Mouse (Mus musculus): Measurements from ENCODE around the gene Capn15. TPM values are rescaled to one million over a fixed set of nuclear protein-coding genes. Genes with fewer than 3 reads are reported as not detected.

Gene Capn15
- 1 to 10 TPM; 6.0 to 9.4 TPM for total RNA-seq (2021)
- long read RNA-seq, experiment 1, partial matches to known transcripts: 2 of 5 reads
- long read RNA-seq, experiment 1, other reads (novel, unspliced or antisense): 3 of 5 reads
- long read RNA-seq, experiment 2, partial matches to known transcripts: 3 of 7 reads
- long read RNA-seq, experiment 2, other reads (novel, unspliced or antisense): 4 of 7 reads

- intact Hi-C loops (cut with DNase I): loop anchor here (2.0 kb wide), 1 partner anchor 45 kb away; no protein-coding TSS in a partner anchor
- DNase-seq: peak; percentile 96
- TF ChIP-seq CTCF (IDR thresholded peaks at IDR 0.05): no peak
- Histone ChIP-seq H3K27ac (peak within 1 kb of the TSS; percentile 93), H3K4me3 (peak within 1 kb of the TSS; percentile 92)
These were observed at the start of gene Capn15 for GRCm38 (mm10) chr17:25985306-25986294. Gene Capn15 (minus strand): TSS chr17:25985796.

GRCm38 (mm10) chr17:26032037-26032436 is 46.4 kb upstream of the Capn15 start:
- no peak for DNase-seq
- no peak for TF ChIP-seq CTCF (IDR thresholded peaks at IDR 0.05)
- intact Hi-C loops (cut with DNase I): no loop called here
- no peak overlapping the region for H3K4me3 ChIP-seq
- H3K27ac ChIP-seq: peak overlapping the region; percentile 76

- Histone ChIP-seq H3K4me3 (no peak overlapping the region), H3K27ac (peak overlapping the region; percentile 76)
- TF ChIP-seq CTCF (IDR thresholded peaks at IDR 0.05): no peak
- intact Hi-C loops (cut with DNase I): no loop called here
- DNase-seq: peak; percentile 51
These were observed 46.0 kb upstream of the Capn15 start for GRCm38 (mm10) chr17:26031583-26031982.

GRCm38 (mm10) chr17:26028261-26028660 is 42.7 kb upstream of the Capn15 start:
- Histone ChIP-seq H3K4me3 (no peak overlapping the region), H3K27ac (peak overlapping the region; percentile 61; the same call in 1 of the 2 replicates)
- intact Hi-C loops (cut with DNase I): no loop called here
- DNase-seq: no peak
- no peak for TF ChIP-seq CTCF (IDR thresholded peaks at IDR 0.05)

- H3K4me3 ChIP-seq: no peak overlapping the region
- intact Hi-C loops (cut with DNase I): no loop called here
These were observed 39.1 kb upstream of the Capn15 start for GRCm38 (mm10) chr17:26024674-26025073.

GRCm38 (mm10) chr17:26023966-26024365 is 38.4 kb upstream of the Capn15 start:
- no peak overlapping the region for H3K4me3 ChIP-seq
- TF ChIP-seq CTCF (IDR thresholded peaks at IDR 0.05): no peak
- no peak overlapping the region for H3K27ac ChIP-seq
- intact Hi-C loops (cut with DNase I): no loop called here
- DNase-seq: no peak

More at GRCm38 (mm10) chr17:26024674-26025073, 39.1 kb upstream of the Capn15 start:
- H3K27ac ChIP-seq: no peak overlapping the region
- TF ChIP-seq CTCF (IDR thresholded peaks at IDR 0.05): no peak
- no peak for DNase-seq

- H3K4me3 ChIP-seq: no peak overlapping the region
- H3K27ac ChIP-seq: no peak overlapping the region
- DNase-seq: no peak
- no peak for TF ChIP-seq CTCF (IDR thresholded peaks at IDR 0.05)
- intact Hi-C loops (cut with DNase I): no loop called here
These were observed 37.6 kb upstream of the Capn15 start for GRCm38 (mm10) chr17:26023181-26023580.

GRCm38 (mm10) chr17:26021728-26022341 is 36.2 kb upstream of the Capn15 start:
- no peak for DNase-seq
- TF ChIP-seq CTCF (IDR thresholded peaks at IDR 0.05): no peak
- peak overlapping the region; percentile 61 for H3K27ac ChIP-seq

GRCm38 (mm10) chr17:26020848-26021347 is 35.3 kb upstream of the Capn15 start:
- intact Hi-C loops (cut with DNase I): no loop called here
- H3K4me3 ChIP-seq: no peak overlapping the region
- DNase-seq: no peak
- peak overlapping the region; percentile 46; the same call in 1 of the 2 replicates for H3K27ac ChIP-seq
- no peak for TF ChIP-seq CTCF (IDR thresholded peaks at IDR 0.05)

More at GRCm38 (mm10) chr17:26021728-26022341, 36.2 kb upstream of the Capn15 start:
- no peak overlapping the region for H3K4me3 ChIP-seq
- intact Hi-C loops (cut with DNase I): no loop called here

GRCm38 (mm10) chr17:26018388-26018787 is 32.8 kb upstream of the Capn15 start:
- intact Hi-C loops (cut with DNase I): no loop called here
- no peak for TF ChIP-seq CTCF (IDR thresholded peaks at IDR 0.05)
- Histone ChIP-seq H3K27ac (peak overlapping the region; percentile 85), H3K4me3 (peak overlapping the region; percentile 36)
- no peak for DNase-seq

GRCm38 (mm10) chr17:26017949-26018348 is 32.4 kb upstream of the Capn15 start:
- H3K4me3 ChIP-seq: peak overlapping the region; percentile 36
- DNase-seq: peak; percentile 82
- intact Hi-C loops (cut with DNase I): no loop called here
- peak overlapping the region; percentile 85 for H3K27ac ChIP-seq
- no peak for TF ChIP-seq CTCF (IDR thresholded peaks at IDR 0.05)

GRCm38 (mm10) chr17:26017021-26017420 is 31.4 kb upstream of the Capn15 start:
- TF ChIP-seq CTCF (IDR thresholded peaks at IDR 0.05): no peak
- intact Hi-C loops (cut with DNase I): no loop called here
- Histone ChIP-seq H3K4me3 (no peak overlapping the region), H3K27ac (peak overlapping the region; percentile 85)
- DNase-seq: no peak

Data from gastrocnemius, adult 2 months (tissue).